Mouse (Mus musculus) adrenal gland, postnatal 10 days (tissue): ENCODE results near the gene Gm49510. TPM values are rescaled to one million over a fixed set of nuclear protein-coding genes. Genes with fewer than 3 reads are reported as not detected.

Source experiments
- DNase-seq: peaks from one replicate; pipeline ENCODE4 v3.0.0; 2021; ENCODE audit warnings: mixed read lengths
- total RNA-seq, 2 experiments: library from RNA; stranded (reverse); gene quantifications; 2 replicates each; pipeline ENCODE4 v1.2.3; 2021

Gene Gm49510
- total RNA-seq, 2 experiments from 2014 or later: not detected

- peak; percentile 30 for DNase-seq
Measured at GRCm38 (mm10) chr15:78878792-78879516, 20.5 kb upstream of the Gm49510 start.

GRCm38 (mm10) chr15:78880432-78880831 is 19.0 kb upstream of the Gm49510 start:
- no peak for DNase-seq

- DNase-seq: no peak
Measured at GRCm38 (mm10) chr15:78881828-78882227, 17.6 kb upstream of the Gm49510 start.

- DNase-seq: no peak
Measured at GRCm38 (mm10) chr15:78889401-78889853, 10.0 kb upstream of the Gm49510 start.

GRCm38 (mm10) chr15:78892440-78892839 is 7.0 kb upstream of the Gm49510 start:
- DNase-seq: no peak

GRCm38 (mm10) chr15:78894726-78895125 is 4.7 kb upstream of the Gm49510 start:
- no peak for DNase-seq

GRCm38 (mm10) chr15:78895741-78896140 is 3.7 kb upstream of the Gm49510 start:
- DNase-seq: no peak

GRCm38 (mm10) chr15:78896149-78896548 is 3.3 kb upstream of the Gm49510 start:
- no peak for DNase-seq

DNA sequence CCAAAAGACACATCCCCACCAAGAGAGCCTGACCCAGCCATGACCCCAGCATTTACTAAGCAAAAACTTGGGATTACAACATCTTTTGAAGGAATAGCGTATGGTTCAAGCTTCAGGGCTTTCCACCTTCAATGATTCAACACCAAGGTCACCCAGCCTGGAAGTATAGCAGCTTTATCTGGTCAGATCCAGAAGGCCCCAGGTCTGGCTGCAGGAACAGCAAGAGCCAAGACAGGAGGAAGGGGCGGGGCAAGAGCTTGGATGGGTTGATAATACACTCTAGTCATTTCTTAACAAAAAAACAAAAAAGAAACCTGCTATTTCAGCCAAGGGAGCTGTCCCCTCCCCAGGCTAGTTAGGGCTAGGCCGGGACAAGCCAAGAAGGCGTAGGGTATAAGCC is 2.0 kb upstream of the Gm49510 start:
- DNase-seq: no peak

- no peak for DNase-seq
Measured at GRCm38 (mm10) chr15:78898507-78899001, 913 bp upstream of the Gm49510 start.

GRCm38 (mm10) chr15:78899740-78900584 is 495 bp downstream of the Gm49510 start, which contains the start of gene Sh3bp1:
Gene Sh3bp1 (plus strand): TSS chr15:78899768.
- peak; percentile 80 for DNase-seq

DNA sequence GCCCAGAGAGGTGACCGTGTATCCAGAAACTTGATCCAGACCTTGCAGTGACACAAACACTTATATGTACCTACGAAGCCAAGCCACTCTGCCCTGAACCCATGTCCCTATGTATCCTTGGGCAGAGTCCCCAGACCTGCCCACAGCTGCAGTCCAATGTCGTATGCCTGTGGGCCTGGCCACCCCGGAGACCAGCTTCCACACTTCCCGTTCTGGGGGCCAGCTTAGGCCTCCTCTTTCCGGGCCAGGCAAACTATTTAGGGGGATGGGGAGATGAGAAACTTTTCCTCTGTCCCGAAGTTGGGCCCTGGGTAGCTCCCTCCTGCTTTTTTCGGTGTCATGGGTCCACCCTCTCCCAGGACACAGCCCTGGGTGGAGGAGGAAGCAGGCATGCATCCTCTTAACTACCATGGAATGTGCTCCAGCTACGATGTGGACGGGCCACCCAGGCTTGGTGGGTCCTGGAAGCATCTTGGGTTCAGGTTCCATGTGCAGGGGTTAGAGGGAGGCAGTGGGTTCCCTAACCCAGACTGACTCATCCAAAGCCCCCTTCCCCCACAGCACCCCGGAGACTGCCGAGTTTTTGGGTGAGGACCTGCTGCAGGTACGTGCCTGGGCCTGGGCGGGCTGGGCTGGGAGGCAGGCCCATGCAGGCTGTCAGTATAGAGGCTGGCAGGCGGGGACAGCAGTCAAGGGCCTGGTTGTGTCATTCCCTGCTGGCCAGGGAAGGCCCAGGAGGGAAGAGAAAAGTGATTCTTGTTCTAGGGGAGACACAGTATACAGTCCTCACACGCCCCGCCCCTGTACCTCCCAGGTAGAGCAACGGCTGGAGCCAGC is 1.3 kb downstream of the Gm49510 start:
- DNase-seq: no peak

- no peak for DNase-seq
Measured at GRCm38 (mm10) chr15:78901422-78901789, 1.9 kb downstream of the Gm49510 start.

GRCm38 (mm10) chr15:78903243-78903642 is 3.8 kb downstream of the Gm49510 start:
- peak; percentile 92 for DNase-seq

- no peak for DNase-seq
Measured at GRCm38 (mm10) chr15:78908399-78908798, 8.9 kb downstream of the Gm49510 start.

- no peak for DNase-seq
Measured at GRCm38 (mm10) chr15:78908982-78909381, 9.5 kb downstream of the Gm49510 start.

DNA sequence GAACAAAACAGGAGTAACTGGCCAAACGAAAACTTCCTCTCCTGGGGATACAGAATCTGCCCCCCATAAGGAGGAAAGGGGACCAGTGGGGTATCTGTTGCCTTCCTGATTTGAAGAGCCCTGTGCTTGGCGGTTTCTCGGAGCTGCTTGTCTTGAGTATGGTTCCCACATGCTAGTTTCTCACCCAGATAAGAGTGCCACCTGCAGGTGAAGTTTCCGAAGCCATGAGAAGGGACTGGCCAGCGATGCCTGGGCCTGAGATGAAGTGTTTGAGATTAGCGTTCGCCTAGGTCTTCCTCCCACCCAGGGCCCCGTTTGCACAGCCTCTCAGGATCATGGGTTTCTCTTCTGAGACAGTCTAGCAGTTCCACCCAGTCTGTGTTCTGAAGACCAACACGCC is 12.6 kb downstream of the Gm49510 start:
- peak; percentile 58 for DNase-seq

DNA sequence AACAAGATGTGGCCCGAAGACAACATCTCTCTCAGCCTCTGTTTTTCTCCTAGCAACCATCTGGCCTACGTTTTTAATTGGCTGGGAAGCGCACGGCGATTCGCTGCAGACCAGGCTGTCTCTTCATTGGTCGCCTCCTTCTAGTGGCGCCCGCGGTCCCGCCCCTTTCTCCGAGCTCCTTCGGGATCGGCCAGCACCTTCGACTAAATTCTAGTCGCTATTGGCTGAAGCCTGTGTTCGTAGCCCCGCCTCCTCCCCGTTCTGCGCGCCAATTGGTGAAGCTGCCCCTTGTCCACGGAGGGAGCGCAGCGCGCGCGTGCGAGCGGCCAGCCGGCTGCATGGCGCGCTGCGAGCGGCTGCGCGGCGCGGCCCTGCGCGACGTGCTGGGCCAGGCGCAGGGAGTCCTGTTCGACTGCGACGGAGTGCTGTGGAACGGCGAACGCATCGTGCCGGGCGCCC is 14.2 kb downstream of the Gm49510 start, which contains the start of gene Pdxp:
TSS of gene Pdxp (plus strand) at position 288 of the 459 bp plus-strand sequence.
- DNase-seq: peak; percentile 95

GRCm38 (mm10) chr15:78914091-78914822 is 14.8 kb downstream of the Gm49510 start:
- DNase-seq: no peak

- no peak for DNase-seq
Measured at GRCm38 (mm10) chr15:78914823-78915659, 15.6 kb downstream of the Gm49510 start.
